Mouse (Mus musculus) mesoderm, embryonic 11.5 days (tissue): ENCODE results near the gene Farp1.

Source experiments
- DNase-seq: peaks from one replicate; pipeline ENCODE4 v3.0.0-alpha.2; 2012; ENCODE audit warnings: low read depth, low spot score

Gene Farp1

GRCm38 (mm10) chr14:121057750-121058149 is 22.8 kb downstream of the Farp1 start:
- DNase-seq = no peak

GRCm38 (mm10) chr14:121058481-121058880 is 23.5 kb downstream of the Farp1 start:
- no peak for DNase-seq

GRCm38 (mm10) chr14:121059266-121059665 is 24.3 kb downstream of the Farp1 start:
- no peak for DNase-seq

GRCm38 (mm10) chr14:121060484-121060883 is 25.5 kb downstream of the Farp1 start:
- DNase-seq = no peak

- DNase-seq = no peak
Measured at GRCm38 (mm10) chr14:121061686-121062085, 26.7 kb downstream of the Farp1 start.

GRCm38 (mm10) chr14:121062238-121063082 is 27.5 kb downstream of the Farp1 start:
- no peak for DNase-seq

- DNase-seq = no peak
Measured at GRCm38 (mm10) chr14:121064726-121065125, 29.7 kb downstream of the Farp1 start.

- DNase-seq = no peak
Measured at GRCm38 (mm10) chr14:121073093-121073866, 38.3 kb downstream of the Farp1 start.

GRCm38 (mm10) chr14:121074197-121074734 is 39.3 kb downstream of the Farp1 start:
- DNase-seq = no peak

- no peak for DNase-seq
Measured at GRCm38 (mm10) chr14:121080739-121081138, 45.7 kb downstream of the Farp1 start.

GRCm38 (mm10) chr14:121082341-121082740 is 47.3 kb downstream of the Farp1 start:
- DNase-seq = no peak

GRCm38 (mm10) chr14:121082793-121083192 is 47.8 kb downstream of the Farp1 start:
- no peak for DNase-seq

- no peak for DNase-seq
Measured at GRCm38 (mm10) chr14:121083352-121083751, 48.4 kb downstream of the Farp1 start.

- no peak for DNase-seq
Measured at GRCm38 (mm10) chr14:121092517-121092916, 57.5 kb downstream of the Farp1 start.

- no peak for DNase-seq
Measured at GRCm38 (mm10) chr14:121093860-121094259, 58.9 kb downstream of the Farp1 start.

- no peak for DNase-seq
Measured at GRCm38 (mm10) chr14:121097640-121098435, 62.8 kb downstream of the Farp1 start.

GRCm38 (mm10) chr14:121099120-121099519 is 64.1 kb downstream of the Farp1 start:
- DNase-seq = no peak

- DNase-seq = no peak
Measured at GRCm38 (mm10) chr14:121099876-121100275, 64.9 kb downstream of the Farp1 start.

GRCm38 (mm10) chr14:121100829-121101228 is 65.8 kb downstream of the Farp1 start:
- no peak for DNase-seq

- DNase-seq = no peak
Measured at GRCm38 (mm10) chr14:121101531-121101930, 66.5 kb downstream of the Farp1 start.

- DNase-seq = no peak
Measured at GRCm38 (mm10) chr14:121102599-121102998, 67.6 kb downstream of the Farp1 start.

GRCm38 (mm10) chr14:121103459-121103858 is 68.5 kb downstream of the Farp1 start:
- no peak for DNase-seq
